Mouse (Mus musculus) urinary bladder, adult 2 months (tissue): Measurements from ENCODE around the gene Ltv1. TPM values are rescaled to one million over a fixed set of nuclear protein-coding genes. Genes with fewer than 3 reads are reported as not detected.
"Not testable (repeated sequence)": the region's sequence is repeated elsewhere in the genome, so short reads cannot be mapped to it uniquely, and the experiment has no call there.

Experiments used
- DNase-seq: peaks from one replicate; pipeline ENCODE4 v3.0.0; 2022; ENCODE audit warnings: low spot score
- polyA plus RNA-seq: library from polyadenylated mRNA; depleted of rRNA; stranded (reverse); fragments of >200 nt; gene quantifications from 2 replicates; pipeline ENCODE4 v1.2.3, GENCODE M21; 2012

Gene Ltv1
- polyA plus RNA-seq, 1 experiment, result 28.4 TPM

- not testable (repeated sequence) for DNase-seq
Measured at GRCm38 (mm10) chr10:13193496-13193895, 528 bp upstream of the Ltv1 start.

- no peak for DNase-seq
Measured at GRCm38 (mm10) chr10:13189881-13190280, 3.1 kb downstream of the Ltv1 start.

- no peak for DNase-seq
Measured at GRCm38 (mm10) chr10:13186754-13187153, 6.2 kb downstream of the Ltv1 start.

- no peak for DNase-seq
Measured at GRCm38 (mm10) chr10:13184170-13184766, 8.7 kb downstream of the Ltv1 start.

GRCm38 (mm10) chr10:13180211-13180610, 12.8 kb downstream of the Ltv1 start:
- DNase-seq, result no peak

- no peak for DNase-seq
Measured at GRCm38 (mm10) chr10:13177973-13178624, 14.9 kb downstream of the Ltv1 start, which contains the start of gene Zc2hc1b. TSS of gene Zc2hc1b (minus strand) at chr10:13178023.

GRCm38 (mm10) chr10:13175866-13176265, 17.1 kb downstream of the Ltv1 start:
- no peak for DNase-seq

GRCm38 (mm10) chr10:13172798-13173221, 20.2 kb downstream of the Ltv1 start:
- DNase-seq, result no peak

- DNase-seq, result no peak
Measured at GRCm38 (mm10) chr10:13171461-13171860, 21.5 kb downstream of the Ltv1 start.

GRCm38 (mm10) chr10:13170739-13171448, 22.1 kb downstream of the Ltv1 start:
- DNase-seq, result no peak

GRCm38 (mm10) chr10:13168461-13168860, 24.5 kb downstream of the Ltv1 start:
- DNase-seq, result no peak

GRCm38 (mm10) chr10:13162031-13162430, 30.9 kb downstream of the Ltv1 start:
- DNase-seq, result no peak

- no peak for DNase-seq
Measured at GRCm38 (mm10) chr10:13160913-13161312, 32.1 kb downstream of the Ltv1 start.

GRCm38 (mm10) chr10:13155377-13155776, 37.6 kb downstream of the Ltv1 start:
- DNase-seq, result no peak

- DNase-seq, result no peak
Measured at GRCm38 (mm10) chr10:13152811-13153364, 40.1 kb downstream of the Ltv1 start.

GRCm38 (mm10) chr10:13151353-13151752, 41.6 kb downstream of the Ltv1 start:
- DNase-seq, result no peak

GRCm38 (mm10) chr10:13150435-13150834, 42.5 kb downstream of the Ltv1 start:
- DNase-seq, result no peak

- no peak for DNase-seq
Measured at GRCm38 (mm10) chr10:13140434-13140833, 52.5 kb downstream of the Ltv1 start.

GRCm38 (mm10) chr10:13137906-13138305, 55.1 kb downstream of the Ltv1 start:
- no peak for DNase-seq

- DNase-seq, result no peak
Measured at GRCm38 (mm10) chr10:13135751-13136150, 57.2 kb downstream of the Ltv1 start.

GRCm38 (mm10) chr10:13135276-13135675, 57.7 kb downstream of the Ltv1 start:
- no peak for DNase-seq

GRCm38 (mm10) chr10:13133850-13134249, 59.1 kb downstream of the Ltv1 start:
- no peak for DNase-seq
